Mouse (Mus musculus) fat pad, adult 2 months (tissue): ENCODE results near the gene Snrpc.

Experiments used
- DNase-seq: peaks from one replicate; pipeline ENCODE4 v3.0.0-alpha.2; 2011; ENCODE audit warnings: low read depth, low spot score; ENCODE audit errors: extremely low read depth

The Snrpc gene

GRCm38 (mm10) chr17:27819521-27819970 is 18.4 kb upstream of the Snrpc start:
- no peak for DNase-seq

- DNase-seq: no peak
Measured at GRCm38 (mm10) chr17:27819971-27820567, 17.9 kb upstream of the Snrpc start.

GRCm38 (mm10) chr17:27820568-27821406 is 17.2 kb upstream of the Snrpc start, which contains the start of gene D17Wsu92e:
TSS of gene D17Wsu92e (minus strand) at chr17:27820648.
- peak; percentile 78 for DNase-seq

GRCm38 (mm10) chr17:27821407-27822338 is 16.3 kb upstream of the Snrpc start:
- no peak for DNase-seq

- DNase-seq: no peak
Measured at GRCm38 (mm10) chr17:27823142-27823905, 14.6 kb upstream of the Snrpc start.

- DNase-seq: no peak
Measured at GRCm38 (mm10) chr17:27824941-27825340, 13.0 kb upstream of the Snrpc start.

GRCm38 (mm10) chr17:27825539-27825938 is 12.4 kb upstream of the Snrpc start:
- no peak for DNase-seq

- DNase-seq: no peak
Measured at GRCm38 (mm10) chr17:27825984-27826905, 11.7 kb upstream of the Snrpc start.

- DNase-seq: no peak
Measured at GRCm38 (mm10) chr17:27826908-27827383, 11.0 kb upstream of the Snrpc start.

GRCm38 (mm10) chr17:27827511-27827910 is 10.4 kb upstream of the Snrpc start:
- DNase-seq: no peak

GRCm38 (mm10) chr17:27830411-27830810 is 7.5 kb upstream of the Snrpc start:
- DNase-seq: no peak

GRCm38 (mm10) chr17:27839469-27840252 is 1.7 kb downstream of the Snrpc start:
- peak; percentile 83 for DNase-seq

GRCm38 (mm10) chr17:27848351-27848750 is 10.4 kb downstream of the Snrpc start:
- no peak for DNase-seq

GRCm38 (mm10) chr17:27851076-27851475 is 13.1 kb downstream of the Snrpc start:
- no peak for DNase-seq

GRCm38 (mm10) chr17:27856265-27856797 is 18.4 kb downstream of the Snrpc start, which contains the start of gene Uhrf1bp1:
TSS of gene Uhrf1bp1 (plus strand) at chr17:27856441.
- no peak for DNase-seq

GRCm38 (mm10) chr17:27856798-27857648 is 19.1 kb downstream of the Snrpc start:
- no peak for DNase-seq
